Mouse (Mus musculus): Measurements from ENCODE around the gene Zfp12. TPM values are rescaled to one million over a fixed set of nuclear protein-coding genes. Genes with fewer than 3 reads are reported as not detected.

Zfp12 gene
- total and polyA plus RNA-seq, 3 experiments = 15.2 to 56.3 (median 17.3) TPM

DNA sequence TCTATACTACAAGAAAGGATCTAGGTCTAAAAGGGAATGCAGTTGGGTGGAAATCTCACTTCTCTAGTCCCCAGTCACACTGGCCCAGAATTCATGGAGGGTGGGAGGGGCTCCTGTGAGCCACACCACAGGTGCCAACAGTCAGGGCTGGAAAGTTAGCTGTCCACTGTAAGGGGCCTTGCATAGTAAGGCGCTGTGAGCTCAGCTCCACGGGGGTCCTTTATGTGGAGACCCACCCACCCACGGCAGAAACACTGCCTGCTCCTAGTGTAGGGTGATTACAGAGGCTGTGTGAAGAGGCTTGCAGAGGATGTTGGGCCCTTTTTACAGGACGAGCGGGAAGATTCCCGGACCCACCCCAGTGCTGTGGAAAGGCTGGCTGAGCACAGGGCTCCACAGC is 17.1 kb downstream of the Zfp12 start:
- no peak for DNase-seq (ENCODE audit: low read depth, low spot score)
- no peak overlapping the region for H3K9ac ChIP-seq (ENCODE audit: control insufficient read depth, low read depth, low read length, poor library complexity, severe bottlenecking)
- no peak overlapping the region for H3K27ac ChIP-seq (ENCODE audit: control insufficient read depth, low read depth, low read length)
- H3K9me3 ChIP-seq (replicated peaks; ENCODE audit: insufficient read depth, low read length) = no peaks in the 10 kb centered on the region
- no peak overlapping the region for H3K4me3 ChIP-seq (ENCODE audit: control insufficient read depth in 1 of 2, insufficient read depth in 1 of 2, low read depth in 2 of 2, low read length in 2 of 2)
- no peaks in the 10 kb centered on the region for H3K27me3 ChIP-seq (ENCODE audit: control insufficient read depth in 1 of 2, insufficient read depth in 2 of 2, low read length in 2 of 2)
- H3K4me1 ChIP-seq (ENCODE audit: control insufficient read depth in 1 of 2, insufficient read depth in 2 of 2, low read length in 2 of 2) = no peaks in the 10 kb centered on the region
- H3K36me3 ChIP-seq (ENCODE audit: control insufficient read depth in 1 of 2, insufficient read depth in 2 of 2, low read length in 2 of 2) = no peaks in the 10 kb centered on the region; a peak in 2 of 4 replicates
- no peaks in the 10 kb centered on the region for H3K79me2 ChIP-seq (ENCODE audit: control insufficient read depth, insufficient read depth, low read length, poor library complexity)
- TF ChIP-seq GABPA (IDR thresholded peaks at IDR 0.05; ENCODE audit: low read depth, low read length) (no peak), MAX (IDR thresholded peaks at IDR 0.05; ENCODE audit: low read length) (no peak), E2F4 (IDR thresholded peaks at IDR 0.05; ENCODE audit: borderline replicate concordance, low read depth, low read length) (no peak), POLR2AphosphoS5 (IDR thresholded peaks at IDR 0.05; ENCODE audit: borderline replicate concordance, low read depth, low read length) (no peak), TBP (IDR thresholded peaks at IDR 0.05; ENCODE audit: low read depth, low read length) (no peak), MAZ (IDR thresholded peaks at IDR 0.05; ENCODE audit: low read depth, low read length) (no peak), CHD2 (IDR thresholded peaks at IDR 0.05; ENCODE audit: low read length) (no peak), BHLHE40 (IDR thresholded peaks at IDR 0.05; ENCODE audit: borderline replicate concordance, low read depth, low read length) (no peak), ZKSCAN1 (IDR thresholded peaks at IDR 0.05; ENCODE audit: low read depth, low read length) (no peak), POLR2A (IDR thresholded peaks at IDR 0.05; ENCODE audit: control insufficient read depth in 1 of 2, insufficient read depth in 1 of 2, low read depth in 1 of 2, low read length in 2 of 2, poor library complexity in 1 of 2) (no peak), ZC3H11A (IDR thresholded peaks at IDR 0.05; ENCODE audit: low read depth, low read length) (no peak)

DNA sequence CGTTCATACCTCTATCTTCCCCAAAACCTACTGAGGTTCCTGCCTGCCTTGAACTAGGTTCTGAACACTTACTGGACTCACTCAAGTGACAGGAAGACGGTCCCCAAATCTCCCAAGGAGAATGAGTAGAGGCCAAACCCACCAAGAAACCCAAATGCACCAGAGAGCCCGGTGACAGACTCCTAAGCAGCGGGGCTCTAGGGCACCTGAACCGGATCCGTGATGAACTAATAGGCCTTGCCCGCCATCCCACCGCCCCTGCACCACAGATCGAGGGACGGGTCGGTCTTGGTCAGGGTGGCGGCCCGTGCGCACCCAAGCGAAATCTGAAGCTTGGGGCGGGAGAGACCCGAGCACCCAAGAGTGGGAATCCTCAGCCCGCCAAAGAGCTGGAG is 17.8 kb downstream of the Zfp12 start:
- no peaks in the 10 kb centered on the region; a peak in 2 of 4 replicates for H3K36me3 ChIP-seq (ENCODE audit: control insufficient read depth in 1 of 2, insufficient read depth in 2 of 2, low read length in 2 of 2)

More for the DNA sequence above, 17.8 kb downstream of the Zfp12 start:
- no peaks in the 10 kb centered on the region for H3K9me3 ChIP-seq (replicated peaks; ENCODE audit: insufficient read depth, low read length)
- no peak overlapping the region for H3K4me3 ChIP-seq (ENCODE audit: control insufficient read depth in 1 of 2, insufficient read depth in 1 of 2, low read depth in 2 of 2, low read length in 2 of 2)
- no peaks in the 10 kb centered on the region for H3K27me3 ChIP-seq (ENCODE audit: control insufficient read depth in 1 of 2, insufficient read depth in 2 of 2, low read length in 2 of 2)
- no peak overlapping the region for H3K9ac ChIP-seq (ENCODE audit: control insufficient read depth, low read depth, low read length, poor library complexity, severe bottlenecking)
- H3K4me1 ChIP-seq (ENCODE audit: control insufficient read depth in 1 of 2, insufficient read depth in 2 of 2, low read length in 2 of 2) = no peaks in the 10 kb centered on the region
- H3K27ac ChIP-seq (ENCODE audit: control insufficient read depth, low read depth, low read length) = no peak overlapping the region
- H3K79me2 ChIP-seq (ENCODE audit: control insufficient read depth, insufficient read depth, low read length, poor library complexity) = no peaks in the 10 kb centered on the region
- no peak for DNase-seq (ENCODE audit: low read depth, low spot score)
- TF ChIP-seq POLR2AphosphoS2 (IDR thresholded peaks at IDR 0.05; ENCODE audit: low read length) (no peak), ZKSCAN1 (IDR thresholded peaks at IDR 0.05; ENCODE audit: low read depth, low read length) (no peak), ELF1 (IDR thresholded peaks at IDR 0.05; ENCODE audit: low read depth, low read length) (no peak), E2F4 (IDR thresholded peaks at IDR 0.05; ENCODE audit: borderline replicate concordance, low read depth, low read length) (no peak), RCOR1 (IDR thresholded peaks at IDR 0.05; ENCODE audit: low read depth, low read length) (no peak), TBP (IDR thresholded peaks at IDR 0.05; ENCODE audit: low read depth, low read length) (no peak), SMC3 (IDR thresholded peaks at IDR 0.05; ENCODE audit: low read depth, low read length) (no peak), MXI1 (IDR thresholded peaks at IDR 0.05; ENCODE audit: low read depth, low read length) (no peak), ZC3H11A (IDR thresholded peaks at IDR 0.05; ENCODE audit: low read depth, low read length) (no peak), MAZ (IDR thresholded peaks at IDR 0.05; ENCODE audit: low read depth, low read length) (no peak), TAL1 (IDR thresholded peaks at IDR 0.05; ENCODE audit: low read length) (no peak), POLR2A (IDR thresholded peaks at IDR 0.05; ENCODE audit: control insufficient read depth in 1 of 2, insufficient read depth in 1 of 2, low read depth in 1 of 2, low read length in 2 of 2, poor library complexity in 1 of 2) (no peak), ETS1 (IDR thresholded peaks at IDR 0.05; ENCODE audit: low read depth, low read length) (no peak), HCFC1 (IDR thresholded peaks at IDR 0.05; ENCODE audit: low read depth, low read length) (no peak), USF2 (IDR thresholded peaks at IDR 0.05; ENCODE audit: borderline replicate concordance in 1 of 2, insufficient read depth in 1 of 2, low read depth in 1 of 2, low read length in 2 of 2) (no peak), ZNF384 (IDR thresholded peaks at IDR 0.05; ENCODE audit: low read depth, low read length) (no peak)
